Mouse (Mus musculus): ENCODE measurements around the gene Oas1f. TPM values are rescaled to one million over a fixed set of nuclear protein-coding genes. Genes with fewer than 3 reads are reported as not detected.

The Oas1f gene
- polyA plus RNA-seq, 1 experiment from 2014 or later = not detected

- Histone ChIP-seq H3K9ac (ENCODE audit: low read depth, low read length) (no peak overlapping the region), H3K4me3 (ENCODE audit: low read length) (no peak overlapping the region), H3K4me1 (ENCODE audit: control insufficient read depth, insufficient read depth, low read length) (no peaks in the 10 kb centered on the region), H3K27me3 (ENCODE audit: control insufficient read depth, insufficient read depth, low read length) (no peaks in the 10 kb centered on the region), H3K9me3 (ENCODE audit: control insufficient read depth, low read length) (peaks cover 11% of the 10 kb centered on the region), H3K27ac (ENCODE audit: low read depth, low read length) (no peak overlapping the region), H3K36me3 (ENCODE audit: control insufficient read depth, insufficient read depth, low read length) (no peaks in the 10 kb centered on the region), H3K4me2 (replicated peaks; ENCODE audit: low read depth, low read length) (no peak overlapping the region)
- no peak for ATAC-seq (ENCODE audit: low FRiP score, low TSS enrichment)
Observed at GRCm38 (mm10) chr5:120818999-120819398, 28.2 kb upstream of the Oas1f start.

GRCm38 (mm10) chr5:120831031-120831430 lies 16.1 kb upstream of the Oas1f start:
- no peaks in the 10 kb centered on the region for H3K9me3 ChIP-seq (ENCODE audit: control insufficient read depth, low read length)
- no peak overlapping the region for H3K4me2 ChIP-seq (replicated peaks; ENCODE audit: low read depth, low read length)
- H3K27ac ChIP-seq (ENCODE audit: low read depth, low read length) = no peak overlapping the region
- H3K9ac ChIP-seq (ENCODE audit: low read depth, low read length) = no peak overlapping the region
- ATAC-seq (ENCODE audit: low FRiP score, low TSS enrichment) = no peak
- peaks cover under 1% of the 10 kb centered on the region for H3K27me3 ChIP-seq (ENCODE audit: control insufficient read depth, insufficient read depth, low read length)
- WGBS = 78% methylated on average over 4 of the region's 4 CpGs
- H3K36me3 ChIP-seq (ENCODE audit: control insufficient read depth, insufficient read depth, low read length) = no peaks in the 10 kb centered on the region
- peaks cover 7% of the 10 kb centered on the region; the same call in 1 of the 2 replicates for H3K4me1 ChIP-seq (ENCODE audit: control insufficient read depth, insufficient read depth, low read length)
- H3K4me3 ChIP-seq (ENCODE audit: low read length) = no peak overlapping the region

GRCm38 (mm10) chr5:120833335-120834280 lies 13.6 kb upstream of the Oas1f start:
- Histone ChIP-seq H3K4me1 (ENCODE audit: control insufficient read depth, insufficient read depth, low read length) (peaks cover 7% of the 10 kb centered on the region; the same call in 1 of the 2 replicates), H3K27ac (ENCODE audit: low read depth, low read length) (no peak overlapping the region), H3K9me3 (ENCODE audit: control insufficient read depth, low read length) (no peaks in the 10 kb centered on the region), H3K4me2 (replicated peaks; ENCODE audit: low read depth, low read length) (peak overlapping the region; percentile 8; the same call in 1 of the 2 replicates), H3K36me3 (ENCODE audit: control insufficient read depth, insufficient read depth, low read length) (no peaks in the 10 kb centered on the region), H3K9ac (ENCODE audit: low read depth, low read length) (no peak overlapping the region), H3K4me3 (ENCODE audit: low read length) (no peak overlapping the region), H3K27me3 (ENCODE audit: control insufficient read depth, insufficient read depth, low read length) (peaks cover 5% of the 10 kb centered on the region)
- WGBS = 8% methylated on average over 17 of the region's 17 CpGs
- no peak for ATAC-seq (ENCODE audit: low FRiP score, low TSS enrichment)

- Histone ChIP-seq H3K4me2 (replicated peaks; ENCODE audit: low read depth, low read length) (no peak overlapping the region), H3K4me1 (ENCODE audit: control insufficient read depth, insufficient read depth, low read length) (peaks cover 7% of the 10 kb centered on the region; the same call in 1 of the 2 replicates), H3K27me3 (ENCODE audit: control insufficient read depth, insufficient read depth, low read length) (peaks cover 5% of the 10 kb centered on the region), H3K36me3 (ENCODE audit: control insufficient read depth, insufficient read depth, low read length) (no peaks in the 10 kb centered on the region), H3K9me3 (ENCODE audit: control insufficient read depth, low read length) (no peaks in the 10 kb centered on the region), H3K27ac (ENCODE audit: low read depth, low read length) (no peak overlapping the region), H3K4me3 (ENCODE audit: low read length) (no peak overlapping the region), H3K9ac (ENCODE audit: low read depth, low read length) (no peak overlapping the region)
- 9% methylated on average over 8 of the region's 8 CpGs for WGBS
- ATAC-seq (ENCODE audit: low FRiP score, low TSS enrichment) = no peak
Observed at GRCm38 (mm10) chr5:120836731-120837585, 10.2 kb upstream of the Oas1f start.

GRCm38 (mm10) chr5:120844713-120845112 lies 2.5 kb upstream of the Oas1f start:
- ATAC-seq (ENCODE audit: low FRiP score, low TSS enrichment) = no peak
- Histone ChIP-seq H3K9ac (ENCODE audit: low read depth, low read length) (no peak overlapping the region), H3K27me3 (ENCODE audit: control insufficient read depth, insufficient read depth, low read length) (no peaks in the 10 kb centered on the region)

GRCm38 (mm10) chr5:120849601-120850136 lies 2.5 kb downstream of the Oas1f start:
- H3K4me1 ChIP-seq (ENCODE audit: control insufficient read depth, insufficient read depth, low read length) = no peaks in the 10 kb centered on the region
- H3K4me3 ChIP-seq (ENCODE audit: low read length) = no peak overlapping the region
- H3K36me3 ChIP-seq (ENCODE audit: control insufficient read depth, insufficient read depth, low read length) = no peaks in the 10 kb centered on the region
- no peak overlapping the region for H3K9ac ChIP-seq (ENCODE audit: low read depth, low read length)
- no peak for ATAC-seq (ENCODE audit: low FRiP score, low TSS enrichment)
- 67% methylated on average over 3 of the region's 3 CpGs for WGBS
- H3K27ac ChIP-seq (ENCODE audit: low read depth, low read length) = no peak overlapping the region
- H3K27me3 ChIP-seq (ENCODE audit: control insufficient read depth, insufficient read depth, low read length) = no peaks in the 10 kb centered on the region
- no peak overlapping the region for H3K4me2 ChIP-seq (replicated peaks; ENCODE audit: low read depth, low read length)
- H3K9me3 ChIP-seq (ENCODE audit: control insufficient read depth, low read length) = peaks cover 6% of the 10 kb centered on the region; the same call in 1 of the 2 replicates

More at GRCm38 (mm10) chr5:120844713-120845112, 2.5 kb upstream of the Oas1f start:
- Histone ChIP-seq H3K9me3 (ENCODE audit: control insufficient read depth, low read length) (0 out of 2 replicates have a peak, but pooled peaks cover 2% of the 10 kb centered on the region), H3K4me3 (ENCODE audit: low read length) (no peak overlapping the region), H3K27ac (ENCODE audit: low read depth, low read length) (no peak overlapping the region), H3K36me3 (ENCODE audit: control insufficient read depth, insufficient read depth, low read length) (no peaks in the 10 kb centered on the region), H3K4me2 (replicated peaks; ENCODE audit: low read depth, low read length) (no peak overlapping the region), H3K4me1 (ENCODE audit: control insufficient read depth, insufficient read depth, low read length) (no peaks in the 10 kb centered on the region)
- WGBS = 86% methylated on average over 3 of the region's 3 CpGs

GRCm38 (mm10) chr5:120859241-120859640 lies 12.1 kb downstream of the Oas1f start:
- no peak for ATAC-seq (ENCODE audit: low FRiP score, low TSS enrichment)
- Histone ChIP-seq H3K9me3 (ENCODE audit: control insufficient read depth, low read length) (peaks cover 5% of the 10 kb centered on the region; the same call in 1 of the 2 replicates), H3K4me1 (ENCODE audit: control insufficient read depth, insufficient read depth, low read length) (no peaks in the 10 kb centered on the region), H3K9ac (ENCODE audit: low read depth, low read length) (no peak overlapping the region), H3K36me3 (ENCODE audit: control insufficient read depth, insufficient read depth, low read length) (no peaks in the 10 kb centered on the region), H3K27me3 (ENCODE audit: control insufficient read depth, insufficient read depth, low read length) (no peaks in the 10 kb centered on the region), H3K4me3 (ENCODE audit: low read length) (no peak overlapping the region), H3K27ac (ENCODE audit: low read depth, low read length) (no peak overlapping the region), H3K4me2 (replicated peaks; ENCODE audit: low read depth, low read length) (no peak overlapping the region)
- 85% methylated on average over 2 of the region's 2 CpGs for WGBS

GRCm38 (mm10) chr5:120861121-120861520 lies 14.0 kb downstream of the Oas1f start, which contains the start of gene Oas1h:
Gene Oas1h, plus strand, starts transcription at chr5:120861421.
- Histone ChIP-seq H3K36me3 (ENCODE audit: control insufficient read depth, insufficient read depth, low read length) (no peaks in the 10 kb centered on the region), H3K4me2 (replicated peaks; ENCODE audit: low read depth, low read length) (no peak within 1 kb of the TSS), H3K27me3 (ENCODE audit: control insufficient read depth, insufficient read depth, low read length) (no peaks in the 10 kb centered on the region), H3K4me3 (ENCODE audit: low read length) (no peak within 1 kb of the TSS), H3K9ac (ENCODE audit: low read depth, low read length) (no peak within 1 kb of the TSS), H3K27ac (ENCODE audit: low read depth, low read length) (no peak within 1 kb of the TSS), H3K9me3 (ENCODE audit: control insufficient read depth, low read length) (no peaks in the 10 kb centered on the region), H3K4me1 (ENCODE audit: control insufficient read depth, insufficient read depth, low read length) (no peaks in the 10 kb centered on the region)
- no peak for ATAC-seq (ENCODE audit: low FRiP score, low TSS enrichment)
- WGBS = 45% methylated on average over 4 of the region's 4 CpGs
